Mouse (Mus musculus) gastrocnemius, postnatal 14 days (tissue): ENCODE data around the gene Rnf130. TPM values are rescaled to one million over a fixed set of nuclear protein-coding genes. Genes with fewer than 3 reads are reported as not detected.

Source experiments
- DNase-seq: peaks from one replicate; pipeline ENCODE4 v3.0.0; 2021; ENCODE audit warnings: mixed read lengths
- intact Hi-C: fragments of 180-260 bp; cut with DNase I; formaldehyde crosslinking; loops from one replicate; pipeline ENCODE4 v1.15.1; 2025; ENCODE audit warnings: low total_unique reads
- long read RNA-seq, 2 experiments: library from polyadenylated mRNA; stranded (forward); transcript quantifications; one replicate each; pipeline ENCODE4 v2.0.0; 2021
- total RNA-seq, 2 experiments: library from RNA; stranded (reverse); gene quantifications; 2 replicates each; pipeline ENCODE4 v1.2.3; 2021

The Rnf130 gene
- 10 to 100 TPM; 31.2 to 33.2 TPM for total RNA-seq
- long read RNA-seq, experiment 1, transcript Rnf130-202 (9 exons, 1,502 nt): major isoform, 30 of 43 reads
- long read RNA-seq, experiment 1, partial matches to known transcripts: 0 of 43 reads
- long read RNA-seq, experiment 1, other reads (novel, unspliced or antisense): 9 of 43 reads
- long read RNA-seq, experiment 2, transcript Rnf130-202 (9 exons, 1,502 nt): major isoform, 43 of 58 reads
- long read RNA-seq, experiment 2, partial matches to known transcripts: 1 of 58 reads
- long read RNA-seq, experiment 2, other reads (novel, unspliced or antisense): 11 of 58 reads

GRCm38 (mm10) chr11:50024833-50025720 lies at the start of gene Rnf130:
Gene Rnf130 (plus strand): TSS chr11:50025346.
- peak; percentile 94 for DNase-seq
- intact Hi-C loops: no loop called here

DNA sequence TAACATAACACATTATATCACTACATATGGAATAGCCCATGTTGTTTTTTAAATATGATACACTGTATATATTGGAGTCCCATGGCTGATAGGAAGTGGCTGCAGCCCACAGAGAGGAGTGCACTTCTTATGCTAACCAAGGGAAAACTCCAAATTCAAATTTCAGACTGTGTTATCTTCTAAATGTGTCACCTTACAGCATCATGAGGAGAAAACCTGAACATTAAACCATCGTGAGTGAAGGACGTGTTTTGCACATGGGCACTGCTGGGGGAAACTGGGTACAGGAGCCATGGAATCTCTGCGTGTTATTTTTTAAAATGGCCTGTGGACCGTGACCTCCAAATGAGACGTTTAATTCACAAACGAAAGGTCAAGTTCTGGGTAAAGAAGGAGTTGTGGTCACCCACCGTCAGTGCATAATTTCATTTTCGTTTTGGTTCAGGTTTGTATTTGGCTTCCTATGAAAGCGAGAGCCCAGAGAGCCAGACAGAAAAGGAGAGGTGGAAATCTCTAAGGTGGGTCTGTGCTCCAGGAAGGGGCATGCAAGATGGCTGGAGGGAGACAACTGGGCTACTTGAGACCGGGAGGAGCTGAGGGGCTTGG lies 47.1 kb upstream of the Rnf130 start:
- intact Hi-C loops: no loop called here
- no peak for DNase-seq

GRCm38 (mm10) chr11:49978935-49979334 lies 46.2 kb upstream of the Rnf130 start:
- DNase-seq: no peak
- intact Hi-C loops: no loop called here

DNA sequence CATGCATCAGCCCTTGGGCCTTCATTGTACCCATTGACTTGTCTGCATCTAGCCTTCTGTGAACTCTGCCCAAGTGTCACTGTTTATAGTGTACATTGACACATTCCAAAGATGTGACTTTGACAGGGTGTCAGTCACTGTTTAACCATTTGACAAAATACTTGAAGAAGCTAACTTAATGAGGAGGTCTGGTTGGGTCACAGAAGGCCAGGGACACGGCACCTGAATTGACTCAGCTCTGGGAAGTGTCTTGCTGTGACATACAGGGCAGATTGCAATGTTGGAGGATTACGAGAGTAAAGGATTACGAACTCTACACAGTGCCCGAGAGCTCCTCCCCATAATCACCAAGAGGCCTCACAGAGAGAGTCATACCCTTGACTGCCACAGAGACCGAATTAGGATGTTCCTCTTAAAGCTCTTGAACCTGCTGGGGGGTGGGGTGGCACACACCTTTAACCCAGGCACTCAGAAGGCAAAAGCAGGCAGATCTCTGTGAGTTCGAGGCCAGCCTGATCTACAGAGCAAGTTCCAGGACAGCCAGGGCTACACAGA lies 44.4 kb upstream of the Rnf130 start:
- no peak for DNase-seq
- intact Hi-C loops: no loop called here

DNA sequence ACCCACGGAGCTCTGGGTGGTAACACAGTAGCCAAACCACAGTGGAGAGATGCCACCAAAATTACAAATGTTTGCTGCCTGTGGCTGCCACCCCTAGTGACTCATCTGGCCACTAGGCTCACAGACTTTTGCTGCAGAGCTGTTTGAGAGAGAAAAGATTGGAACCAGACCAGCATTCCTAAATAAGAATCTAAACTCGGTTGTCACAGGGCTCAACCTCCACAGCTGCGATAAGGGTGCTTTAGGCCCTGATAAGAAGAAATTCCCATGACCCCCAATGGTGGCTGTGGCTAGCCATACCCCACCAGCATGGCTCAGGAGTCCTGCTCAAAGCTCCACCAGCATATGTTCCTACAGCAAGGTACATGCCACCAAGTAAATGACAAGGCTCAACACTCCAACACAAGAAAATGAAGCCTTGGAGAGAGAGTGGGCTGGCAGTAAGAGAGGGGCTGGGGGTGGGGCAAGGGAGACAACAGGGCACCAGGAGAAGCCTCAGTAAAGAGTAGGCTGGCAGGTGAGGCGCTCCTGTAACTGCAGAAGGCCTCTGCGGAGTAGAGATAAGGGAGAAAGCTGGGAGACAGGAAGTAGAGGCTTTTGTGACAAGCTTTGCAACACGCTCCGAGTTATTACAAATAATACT lies 43.7 kb upstream of the Rnf130 start:
- DNase-seq: no peak
- intact Hi-C loops: no loop called here

DNA sequence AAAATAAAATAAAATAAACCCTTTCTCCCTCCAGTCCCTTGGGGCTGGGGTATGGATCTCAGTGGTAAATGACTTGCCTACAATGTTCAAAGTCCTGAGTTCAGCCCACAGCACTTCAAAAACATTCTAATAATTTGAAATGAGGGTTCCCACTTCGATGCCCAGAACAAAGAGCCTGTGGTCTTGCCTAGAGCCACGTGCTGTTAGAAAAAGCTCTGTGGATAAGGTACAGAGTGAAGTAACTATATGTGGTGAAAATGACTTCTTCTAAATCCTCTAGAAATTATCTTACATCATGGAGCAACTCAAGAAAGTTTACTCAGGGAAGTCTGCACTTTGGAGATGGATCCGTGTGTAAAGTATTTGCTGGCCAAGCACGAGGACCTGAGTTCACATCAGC lies 43.1 kb upstream of the Rnf130 start:
- intact Hi-C loops: no loop called here

GRCm38 (mm10) chr11:49982881-49983280 lies 42.3 kb upstream of the Rnf130 start:
- intact Hi-C loops: no loop called here
- no peak for DNase-seq

More for the DNA sequence above, 43.1 kb upstream of the Rnf130 start:
- DNase-seq: no peak

- intact Hi-C loops: no loop called here
- no peak for DNase-seq
These were observed 41.1 kb upstream of the Rnf130 start for GRCm38 (mm10) chr11:49983875-49984552.

DNA sequence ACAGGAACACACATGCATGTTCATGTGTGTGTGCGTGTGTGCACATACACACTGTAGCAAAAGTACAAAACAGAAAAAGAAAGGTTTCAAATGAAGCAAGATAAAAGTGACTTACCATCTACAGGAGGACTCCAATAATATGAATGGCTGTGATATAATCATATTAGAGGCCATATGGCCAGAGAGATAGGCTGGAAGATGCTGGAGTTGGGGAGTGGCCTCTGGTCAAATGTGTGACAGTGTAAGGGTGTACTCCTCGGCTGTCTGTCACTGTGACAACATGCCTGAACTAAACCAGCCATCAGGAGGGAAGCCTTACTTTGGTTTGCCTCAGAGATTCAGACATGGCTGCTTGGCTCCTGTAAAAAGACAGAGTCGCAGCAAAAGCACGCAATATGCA lies 40.1 kb upstream of the Rnf130 start:
- intact Hi-C loops: loop anchor here (5.0 kb wide), 1 partner anchor 142 kb away; no protein-coding TSS in a partner anchor
- DNase-seq: no peak

DNA sequence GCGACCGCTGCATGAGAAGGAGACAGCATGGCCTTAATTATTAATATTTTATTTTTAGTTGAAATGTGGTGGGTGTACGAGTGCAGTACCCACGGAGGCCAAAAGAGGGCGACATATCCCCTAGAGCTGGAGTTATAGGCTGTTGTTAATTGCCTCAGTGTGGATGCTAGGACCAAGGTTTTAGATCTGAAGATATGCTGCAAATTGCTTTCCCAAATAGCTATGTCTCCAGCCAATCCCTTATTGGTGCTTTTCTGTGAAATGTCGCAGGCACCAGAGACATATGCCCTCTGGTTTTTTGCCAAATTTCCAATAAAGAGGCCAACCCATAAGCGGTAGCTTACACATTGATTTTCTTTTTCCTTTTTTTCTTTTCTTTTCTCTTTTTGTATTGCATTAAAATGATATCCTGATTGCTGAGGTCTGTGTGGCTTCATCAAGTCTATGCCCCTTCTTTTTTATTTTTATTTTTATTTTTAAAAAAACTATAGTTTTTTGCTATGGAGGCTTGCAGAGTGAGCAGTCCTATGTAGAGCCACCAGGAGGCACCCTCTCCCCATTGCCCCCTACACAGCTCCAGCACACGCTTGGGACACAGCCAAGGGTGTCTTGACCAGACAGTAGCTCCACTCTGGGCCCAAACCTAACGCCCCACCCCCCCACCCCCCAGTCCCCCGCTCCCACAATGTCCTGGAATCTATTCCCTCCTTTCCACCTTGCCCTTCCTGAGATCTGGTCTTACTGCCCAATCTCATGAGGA lies 38.7 kb upstream of the Rnf130 start:
- intact Hi-C loops: loop anchor here (5.0 kb wide), 1 partner anchor 141 kb away; no protein-coding TSS in a partner anchor
- peak; percentile 60 for DNase-seq

DNA sequence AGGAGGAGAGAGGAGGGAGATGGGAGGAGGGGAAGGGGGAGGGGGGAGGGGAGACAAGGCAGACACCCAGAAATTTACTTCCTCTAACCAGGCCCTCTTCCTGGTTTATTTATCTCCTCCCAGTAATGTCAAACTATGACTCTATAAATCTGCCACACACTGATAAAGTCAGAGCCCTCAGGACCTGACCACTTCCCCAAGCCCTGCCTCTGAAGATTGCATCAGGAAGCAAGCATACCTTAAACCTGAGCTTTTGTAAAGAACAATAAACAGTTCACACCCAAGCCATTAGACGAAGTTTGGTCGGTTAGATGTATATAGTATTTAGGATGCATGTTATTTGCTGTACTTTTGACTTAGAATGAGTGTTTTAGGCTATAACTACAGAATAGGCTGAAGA lies 30.6 kb upstream of the Rnf130 start:
- no peak for DNase-seq

GRCm38 (mm10) chr11:49996398-49996797 lies 28.7 kb upstream of the Rnf130 start:
- DNase-seq: no peak
- intact Hi-C loops: no loop called here

More for the DNA sequence above, 30.6 kb upstream of the Rnf130 start:
- intact Hi-C loops: no loop called here

DNA sequence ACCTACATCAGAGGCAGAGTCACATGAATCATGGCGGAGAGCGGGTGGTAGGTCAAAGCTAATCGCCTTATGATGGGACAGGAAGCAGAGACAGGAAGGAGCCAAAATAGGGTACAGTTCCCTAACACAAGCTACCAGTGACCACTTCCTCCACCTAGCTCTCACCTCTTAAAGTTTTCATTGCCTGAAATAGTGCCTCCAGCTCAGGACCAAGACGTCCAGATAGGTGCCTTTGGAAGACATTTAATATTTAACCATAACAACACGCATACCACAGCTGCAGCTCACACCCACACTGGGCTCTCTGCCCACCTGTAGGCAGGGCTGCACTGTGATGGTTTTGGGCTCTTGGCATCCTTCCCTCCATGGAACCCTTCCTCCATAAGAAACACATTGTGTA lies 27.8 kb upstream of the Rnf130 start:
- intact Hi-C loops: no loop called here
- no peak for DNase-seq

GRCm38 (mm10) chr11:50002853-50003252 lies 22.3 kb upstream of the Rnf130 start:
- intact Hi-C loops: no loop called here
- no peak for DNase-seq

DNA sequence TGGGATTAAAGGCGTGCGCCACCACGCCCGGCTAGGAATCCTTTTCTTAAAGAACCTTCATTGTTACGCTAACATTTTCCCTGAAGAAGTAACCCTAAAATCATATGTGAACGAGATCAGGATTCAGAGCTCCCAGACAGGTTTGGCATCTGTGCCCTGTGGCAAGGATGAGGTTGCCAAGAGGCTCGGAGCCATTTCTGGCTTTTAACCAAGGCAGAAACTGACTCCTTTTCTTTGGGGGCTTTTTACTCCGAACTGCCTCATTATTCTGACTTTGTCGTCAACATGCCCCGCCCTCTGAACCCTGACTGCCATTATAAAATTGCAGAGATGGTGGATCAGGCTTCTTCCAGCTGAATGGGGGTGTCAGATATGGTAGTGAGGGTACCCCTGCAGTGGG lies 17.4 kb upstream of the Rnf130 start:
- intact Hi-C loops: no loop called here
- no peak for DNase-seq

GRCm38 (mm10) chr11:50008231-50008630 lies 16.9 kb upstream of the Rnf130 start:
- intact Hi-C loops: no loop called here
- no peak for DNase-seq

- DNase-seq: no peak
- intact Hi-C loops: no loop called here
These were observed 12.1 kb upstream of the Rnf130 start for GRCm38 (mm10) chr11:50013016-50013415.

DNA sequence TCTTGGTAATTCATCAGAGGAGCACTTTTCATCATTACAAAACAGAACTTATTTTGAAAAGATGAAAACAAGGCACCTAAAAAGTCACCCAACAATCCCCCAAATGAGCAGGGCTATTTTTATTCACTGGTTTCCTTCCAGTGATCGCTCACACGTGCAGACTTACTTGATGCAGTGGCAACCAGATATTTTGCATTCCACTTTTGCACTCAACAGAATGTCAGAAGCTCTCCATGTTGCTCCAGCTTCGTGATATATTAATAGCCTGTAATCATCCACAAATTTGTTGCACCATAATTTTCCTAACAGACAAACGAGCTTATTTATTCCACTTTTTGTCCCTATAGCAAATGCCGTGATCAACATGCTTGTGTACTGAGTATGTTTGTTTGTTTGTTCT lies 8.6 kb upstream of the Rnf130 start:
- intact Hi-C loops: no loop called here
- DNase-seq: no peak
